Mouse (Mus musculus): Measurements from ENCODE around the gene Tmem217.

- TF ChIP-seq POLR2A (IDR thresholded peaks at IDR 0.05; ENCODE audit: borderline replicate concordance, control insufficient read depth, low read depth, low read length) (no peak), CTCF (IDR thresholded peaks at IDR 0.05; ENCODE audit: control insufficient read depth, insufficient read depth, low read length) (no peak)
Measured at GRCm38 (mm10) chr17:29500243-29500740, 51.9 kb downstream of the Tmem217 start.

Data from bone marrow, adult 2 months (tissue).